Mouse (Mus musculus) limb, embryonic 14.5 days (tissue): ENCODE data around the gene Tex45. TPM values are rescaled to one million over a fixed set of nuclear protein-coding genes. Genes with fewer than 3 reads are reported as not detected.

ENCODE experiments used
- ATAC-seq: fragments of 200-750 bp; cut with Nextera tagmentation; 2 replicates; pipeline ENCODE4 v1.8.0; 2017; ENCODE audit warnings: low read depth, moderate number of reproducible peaks, moderate TSS enrichment; ENCODE audit not compliant: low FRiP score
- DNase-seq: peaks from one replicate; pipeline ENCODE4 v3.0.0-alpha.2; 2015; ENCODE audit warnings: low spot score
- H3K27ac ChIP-seq: fragments of 300-500 bp; sonication (generic); replicated peaks from 2 replicates; pipeline ENCODE4 v1.5.1; 2014; ENCODE audit warnings: low read depth, mild to moderate bottlenecking, low read length, moderate library complexity, mixed read lengths
- H3K27me3 ChIP-seq: fragments of 300-500 bp; sonication (generic); 2 replicates; pipeline ENCODE4 v1.6.1; 2014; ENCODE audit warnings: low read length, mixed read lengths; ENCODE audit not compliant: control insufficient read depth, insufficient read depth
- H3K36me3 ChIP-seq: fragments of 300-500 bp; sonication (generic); 2 replicates; pipeline ENCODE4 v1.6.1; 2014; ENCODE audit warnings: mild to moderate bottlenecking, low read length, moderate library complexity, mixed read lengths; ENCODE audit not compliant: control insufficient read depth, insufficient read depth
- H3K4me1 ChIP-seq: fragments of 300-500 bp; sonication (generic); 2 replicates; pipeline ENCODE4 v1.6.1; 2014; ENCODE audit warnings: antibody characterized with exemption, low read length, mixed read lengths; ENCODE audit not compliant: control insufficient read depth, insufficient read depth
- H3K4me2 ChIP-seq: fragments of 300-500 bp; sonication (generic); replicated peaks from 2 replicates; pipeline ENCODE4 v1.6.1; 2014; ENCODE audit warnings: low read depth, mild to moderate bottlenecking, low read length, moderate library complexity; ENCODE audit not compliant: severe bottlenecking
- H3K4me3 ChIP-seq: fragments of 300-500 bp; sonication (generic); replicated peaks from 2 replicates; pipeline ENCODE4 v1.5.1; 2014; ENCODE audit warnings: low read length
- H3K9ac ChIP-seq: fragments of 300-500 bp; sonication (generic); 2 replicates; pipeline ENCODE4 v1.6.1; 2014; ENCODE audit warnings: mild to moderate bottlenecking, low read depth, low read length, moderate library complexity; ENCODE audit not compliant: severe bottlenecking
- H3K9me3 ChIP-seq: fragments of 300-500 bp; sonication (generic); 2 replicates; pipeline ENCODE4 v1.6.1; 2016; ENCODE audit warnings: low read length; ENCODE audit not compliant: control insufficient read depth
- POLR2A ChIP-seq: fragments of 200-500 bp; IDR thresholded peaks from 2 replicates; pipeline ENCODE4 v1.8.0; 2012; ENCODE audit warnings: inconsistent platforms, mild to moderate bottlenecking, moderate library complexity, borderline replicate concordance; ENCODE audit not compliant: insufficient read depth, insufficient read length; ENCODE audit errors: extremely low read depth
- WGBS: fragments of 180-500 bp; shearing (Covaris S2); extraction: QIAGEN DNeasy Blood & Tissue Kit; methylation state at CpG from one replicate; pipeline ENCODE4 v1.1.7; 2014; 5-methylcytosine and 5-hydroxymethylcytosine counted together
- polyA plus RNA-seq, 2 experiments: library from polyadenylated mRNA; depleted of rRNA in 1 of 2; stranded (reverse) in 1 of 2; unstranded in 1 of 2; fragments of >200 nt; fragmentation: Nextera tagmentation in 1 of 2; extraction: Ambion mirVana in 1 of 2; gene quantifications; 2 replicates each; pipeline versions ENCODE4 v1.2.1 to v1.2.3; 2012 to 2014

Tex45 gene
- polyA plus RNA-seq, 2 experiments: 0.11 TPM; not detected in 1

- Histone ChIP-seq H3K4me2 (peak overlapping the region; percentile 95), H3K27ac (peak overlapping the region; percentile 69), H3K9ac (peak overlapping the region; percentile 65), H3K27me3 (no peaks in the 10 kb centered on the region), H3K36me3 (peaks cover 43% of the 10 kb centered on the region), H3K4me3 (peak overlapping the region; percentile 57), H3K4me1 (peaks cover 4% of the 10 kb centered on the region; the same call in 1 of the 2 replicates), H3K9me3 (no peaks in the 10 kb centered on the region)
- DNase-seq (no peak), ATAC-seq (no peak)
- no peak for TF ChIP-seq POLR2A
- WGBS: 24% methylated on average over 13 of the region's 13 CpGs
Measured at GRCm38 (mm10) chr8:3514681-3515247, 44.1 kb downstream of the Tex45 start.

- ATAC-seq (peak; percentile 81), DNase-seq (peak; percentile 90)
- Histone ChIP-seq H3K27me3 (no peaks in the 10 kb centered on the region), H3K27ac (peak within 1 kb of the TSS; percentile 69), H3K4me3 (peak within 1 kb of the TSS; percentile 57), H3K9me3 (no peaks in the 10 kb centered on the region), H3K4me1 (peaks cover 4% of the 10 kb centered on the region; the same call in 1 of the 2 replicates), H3K4me2 (peak within 1 kb of the TSS; percentile 95), H3K9ac (peak within 1 kb of the TSS; percentile 65), H3K36me3 (peaks cover 41% of the 10 kb centered on the region)
- TF ChIP-seq POLR2A: peak; percentile 91; the same call in 1 of the 2 replicates
- 0% methylated on average over 23 of the region's 25 CpGs for WGBS
Measured at GRCm38 (mm10) chr8:3515260-3515671, 44.6 kb downstream of the Tex45 start, which contains the start of gene Pnpla6. Gene Pnpla6 (plus strand): TSS chr8:3515384.

- peak overlapping the region; percentile 95 for H3K4me2 ChIP-seq
- WGBS: under 1% methylated on average over 25 of the region's 25 CpGs
- H3K27ac ChIP-seq: peak overlapping the region; percentile 69
- no peaks in the 10 kb centered on the region for H3K9me3 ChIP-seq
- H3K4me1 ChIP-seq: peaks cover 4% of the 10 kb centered on the region; the same call in 1 of the 2 replicates
- peaks cover 35% of the 10 kb centered on the region for H3K36me3 ChIP-seq
- DNase-seq: peak; percentile 36
- TF ChIP-seq POLR2A: no peak
- no peak; the same call in 1 of the 2 replicates for ATAC-seq
- H3K9ac ChIP-seq: peak overlapping the region; percentile 65
- no peaks in the 10 kb centered on the region for H3K27me3 ChIP-seq
- H3K4me3 ChIP-seq: peak overlapping the region; percentile 57
Measured at GRCm38 (mm10) chr8:3515771-3516417, 45.2 kb downstream of the Tex45 start.

- peaks cover 35% of the 10 kb centered on the region for H3K36me3 ChIP-seq
- H3K4me1 ChIP-seq: peaks cover 4% of the 10 kb centered on the region; the same call in 1 of the 2 replicates
- DNase-seq (peak; percentile 98), ATAC-seq (peak; percentile 87)
- 2% methylated on average over 36 of the region's 36 CpGs for WGBS
- H3K4me2 ChIP-seq: peak overlapping the region; percentile 95
- TF ChIP-seq POLR2A: peak; percentile 46; the same call in 1 of the 2 replicates
- peak overlapping the region; percentile 57 for H3K4me3 ChIP-seq
- no peaks in the 10 kb centered on the region for H3K9me3 ChIP-seq
- H3K27ac ChIP-seq: peak overlapping the region; percentile 69
- peak overlapping the region; percentile 65 for H3K9ac ChIP-seq
- H3K27me3 ChIP-seq: no peaks in the 10 kb centered on the region
Measured at GRCm38 (mm10) chr8:3516450-3517116, 45.9 kb downstream of the Tex45 start.

- no peak for TF ChIP-seq POLR2A
- Histone ChIP-seq H3K9ac (peak overlapping the region; percentile 65), H3K9me3 (no peaks in the 10 kb centered on the region), H3K4me1 (peaks cover 4% of the 10 kb centered on the region; the same call in 1 of the 2 replicates), H3K4me3 (peak overlapping the region; percentile 57), H3K4me2 (peak overlapping the region; percentile 95), H3K27me3 (no peaks in the 10 kb centered on the region), H3K27ac (peak overlapping the region; percentile 49; the same call in 1 of the 2 replicates), H3K36me3 (peaks cover 35% of the 10 kb centered on the region)
- WGBS: 9% methylated on average over 15 of the region's 16 CpGs
- peak; percentile 14 for ATAC-seq
- DNase-seq: peak; percentile 26
Measured at GRCm38 (mm10) chr8:3517117-3517495, 46.4 kb downstream of the Tex45 start.
